Mouse (Mus musculus) MEL-GATA-1-ER (cell line): ENCODE data around the gene Wdr48.
A peak's percentile ranks its signal among the peaks of the same experiment; 100 is the strongest.

Source experiments
- DNase-seq: peaks from one replicate; pipeline ENCODE4 v3.0.0-alpha.2; 2012; ENCODE audit warnings: low read depth; ENCODE audit errors: extremely low read depth

Wdr48 gene

GRCm38 (mm10) chr9:119894339-119895009 is at the start of gene Wdr48:
Gene Wdr48, plus strand, starts transcription at chr9:119894878.
- DNase-seq: peak; percentile 96

DNA sequence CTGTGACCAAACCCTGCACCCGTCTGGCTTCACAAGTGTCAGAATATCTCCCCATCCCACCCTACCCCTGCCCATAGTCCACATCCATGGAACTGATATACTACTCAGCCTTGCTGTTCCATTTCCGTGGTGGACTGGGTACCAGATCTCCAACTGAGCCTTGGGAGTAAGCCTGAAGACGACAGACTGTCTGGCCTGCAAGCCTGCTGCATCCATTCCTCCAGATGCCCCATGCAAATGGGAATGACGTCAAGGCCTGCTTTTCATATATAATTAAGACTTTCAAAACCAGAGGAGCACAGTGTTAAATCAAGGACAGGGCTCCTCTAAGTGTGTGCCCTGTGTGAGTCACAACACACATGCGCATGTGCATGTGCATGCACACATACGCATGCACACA is 47.5 kb upstream of the Wdr48 start:
- no peak for DNase-seq

DNA sequence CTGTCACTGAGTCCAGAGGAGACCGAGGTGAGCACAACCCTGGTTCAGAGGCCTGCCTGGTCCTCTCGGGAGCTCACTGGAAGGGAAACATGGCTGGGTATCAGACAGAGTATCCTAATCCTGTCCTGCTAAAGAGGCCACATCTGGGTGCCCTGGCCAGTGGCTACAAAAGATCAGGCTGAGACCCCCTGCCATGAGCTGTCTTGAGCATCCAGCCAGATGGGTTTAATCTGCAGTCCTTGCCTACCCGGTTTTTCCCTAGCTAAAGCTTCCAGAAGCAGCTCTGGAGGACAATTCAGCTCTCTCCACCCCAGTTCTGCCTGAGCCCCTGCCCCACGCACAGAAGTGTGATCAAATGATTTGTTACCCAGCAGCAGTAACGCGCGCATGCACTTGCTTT is 46.0 kb upstream of the Wdr48 start:
- DNase-seq: no peak

DNA sequence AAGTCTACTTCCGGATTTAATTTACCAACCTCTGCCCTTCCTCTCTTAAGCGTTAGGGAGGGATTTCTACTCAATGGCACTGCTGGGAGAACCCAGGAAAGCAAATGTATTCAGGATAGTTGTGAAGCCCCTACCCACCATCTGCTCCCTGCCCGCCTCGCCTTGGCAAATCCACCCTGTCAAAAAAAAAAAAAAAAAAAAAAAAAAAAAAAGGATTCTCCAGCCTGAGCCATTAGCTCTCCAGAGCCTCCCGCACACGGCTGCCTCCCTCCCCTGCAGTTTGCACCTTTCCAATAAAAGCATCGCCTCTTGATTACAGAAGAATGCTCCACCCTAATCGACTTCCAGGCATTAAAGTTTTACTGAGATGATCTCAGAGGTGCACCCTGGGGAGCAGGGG is 45.5 kb upstream of the Wdr48 start:
- DNase-seq: no peak

GRCm38 (mm10) chr9:119852347-119853030 is 42.2 kb upstream of the Wdr48 start:
- no peak for DNase-seq

- no peak for DNase-seq
Measured at GRCm38 (mm10) chr9:119853071-119853846, 41.4 kb upstream of the Wdr48 start.

- no peak for DNase-seq
Measured at GRCm38 (mm10) chr9:119854170-119854569, 40.5 kb upstream of the Wdr48 start.

DNA sequence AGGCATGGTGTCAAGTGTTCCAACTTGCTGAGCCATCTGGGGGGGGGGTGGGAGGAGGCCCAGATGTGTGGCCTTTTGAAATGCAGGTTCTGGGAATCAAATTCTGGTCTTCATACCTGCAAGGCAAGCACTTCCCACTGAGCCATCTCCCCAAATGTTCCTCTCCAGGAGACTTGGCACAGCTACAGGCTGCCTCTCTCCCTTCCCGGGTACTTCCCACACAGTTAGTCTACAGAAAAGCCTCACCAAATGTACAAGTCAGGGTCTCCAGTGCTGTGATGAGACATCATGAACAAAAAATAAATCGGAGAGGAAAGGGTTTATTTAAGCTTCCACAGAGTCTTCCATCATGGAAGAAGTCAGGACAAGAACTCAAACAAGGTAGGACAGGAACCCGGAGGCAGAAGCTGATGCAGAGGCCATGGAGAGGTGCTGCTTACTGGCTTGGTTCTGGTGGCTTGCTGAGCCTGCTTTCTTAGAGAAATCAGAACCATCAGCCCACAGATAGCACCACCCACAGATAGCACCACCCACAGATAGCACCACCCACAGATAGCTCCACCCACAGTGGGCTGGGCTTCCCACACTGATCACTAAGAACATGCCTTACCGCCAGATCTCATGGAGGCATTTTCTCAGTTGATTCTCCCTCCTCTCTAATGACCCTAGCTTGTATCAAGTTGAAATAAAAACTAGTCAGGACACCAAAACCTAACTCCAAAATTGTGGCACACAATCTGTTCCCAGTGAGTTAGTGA is 7.4 kb upstream of the Wdr48 start:
- DNase-seq: no peak

- DNase-seq: no peak
Measured at GRCm38 (mm10) chr9:119888843-119889246, 5.8 kb upstream of the Wdr48 start.

- DNase-seq: no peak
Measured at GRCm38 (mm10) chr9:119889446-119889845, 5.2 kb upstream of the Wdr48 start.

- peak; percentile 10 for DNase-seq
Measured at GRCm38 (mm10) chr9:119890692-119891091, 4.0 kb upstream of the Wdr48 start.

DNA sequence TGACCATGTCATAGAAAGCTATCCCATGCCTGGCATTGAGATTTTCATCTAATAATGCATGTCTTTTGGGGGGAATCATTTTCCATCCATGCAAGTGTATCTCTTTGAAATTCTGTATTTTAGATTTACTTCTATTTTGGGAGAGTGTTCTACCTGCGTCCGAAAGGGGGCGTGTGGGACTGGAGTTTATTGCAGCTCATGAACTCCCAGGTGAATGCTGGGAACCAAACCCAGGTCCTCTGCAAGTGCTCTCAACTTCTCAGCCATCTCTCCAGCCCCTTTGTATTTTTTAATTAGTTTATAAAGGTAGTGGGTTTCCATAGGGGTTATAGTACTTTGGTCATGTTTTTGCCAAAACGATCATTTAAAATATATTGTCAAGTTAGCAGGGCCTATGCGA is 797 bp upstream of the Wdr48 start:
- no peak for DNase-seq

DNA sequence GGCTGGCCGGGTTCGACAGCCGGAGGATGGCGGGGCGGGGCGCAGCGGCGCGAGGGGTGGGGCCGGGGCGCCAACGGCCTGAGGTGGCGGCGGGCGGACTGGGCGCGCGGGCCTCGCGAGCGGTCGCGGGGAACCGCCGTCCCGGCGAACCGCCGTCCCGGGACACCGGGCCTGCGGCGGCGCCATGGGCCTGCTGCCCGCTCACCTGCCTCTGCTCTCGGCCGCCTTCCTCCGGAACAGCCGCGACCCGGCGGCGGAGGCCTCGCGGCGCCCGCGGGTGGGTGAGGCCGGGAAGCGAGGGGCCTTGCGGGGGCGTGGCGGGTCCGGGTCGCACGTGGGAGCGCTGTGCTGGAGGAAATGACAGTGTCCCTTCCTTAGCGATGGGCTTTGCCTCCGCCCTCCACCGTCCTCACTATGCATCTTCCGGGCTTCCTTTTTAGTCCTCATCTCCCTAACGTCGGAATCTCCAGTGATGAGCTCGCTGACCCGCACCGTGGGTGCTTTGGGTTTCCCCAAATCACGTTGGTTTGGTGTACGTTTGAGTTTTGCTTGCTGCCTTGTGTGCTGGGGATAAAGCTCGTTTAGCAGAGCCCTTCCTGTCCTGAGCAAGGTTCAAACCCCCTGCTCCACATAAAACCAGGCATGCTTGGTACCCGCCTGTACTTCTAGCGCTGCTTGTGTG is 503 bp downstream of the Wdr48 start:
- peak; percentile 20 for DNase-seq

DNA sequence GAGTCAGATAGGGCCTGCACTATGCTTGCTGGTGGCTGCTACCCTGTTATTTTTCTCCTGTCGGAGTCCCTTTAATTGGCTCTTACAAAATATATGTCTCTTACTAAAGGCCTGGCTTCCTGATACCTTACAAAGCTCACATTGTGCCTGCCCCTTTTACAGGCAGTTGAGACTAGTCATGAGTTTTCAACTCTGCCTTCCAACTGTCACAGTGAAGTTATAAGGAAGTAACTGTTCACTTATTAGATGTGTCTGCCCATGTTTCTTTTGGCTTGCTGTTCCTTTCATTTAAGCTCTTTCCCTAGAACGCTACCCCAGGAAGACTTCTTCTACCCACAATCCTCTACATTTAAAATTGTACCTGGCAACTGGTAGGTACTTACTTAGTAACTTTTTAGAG is 4.8 kb downstream of the Wdr48 start:
- no peak for DNase-seq

DNA sequence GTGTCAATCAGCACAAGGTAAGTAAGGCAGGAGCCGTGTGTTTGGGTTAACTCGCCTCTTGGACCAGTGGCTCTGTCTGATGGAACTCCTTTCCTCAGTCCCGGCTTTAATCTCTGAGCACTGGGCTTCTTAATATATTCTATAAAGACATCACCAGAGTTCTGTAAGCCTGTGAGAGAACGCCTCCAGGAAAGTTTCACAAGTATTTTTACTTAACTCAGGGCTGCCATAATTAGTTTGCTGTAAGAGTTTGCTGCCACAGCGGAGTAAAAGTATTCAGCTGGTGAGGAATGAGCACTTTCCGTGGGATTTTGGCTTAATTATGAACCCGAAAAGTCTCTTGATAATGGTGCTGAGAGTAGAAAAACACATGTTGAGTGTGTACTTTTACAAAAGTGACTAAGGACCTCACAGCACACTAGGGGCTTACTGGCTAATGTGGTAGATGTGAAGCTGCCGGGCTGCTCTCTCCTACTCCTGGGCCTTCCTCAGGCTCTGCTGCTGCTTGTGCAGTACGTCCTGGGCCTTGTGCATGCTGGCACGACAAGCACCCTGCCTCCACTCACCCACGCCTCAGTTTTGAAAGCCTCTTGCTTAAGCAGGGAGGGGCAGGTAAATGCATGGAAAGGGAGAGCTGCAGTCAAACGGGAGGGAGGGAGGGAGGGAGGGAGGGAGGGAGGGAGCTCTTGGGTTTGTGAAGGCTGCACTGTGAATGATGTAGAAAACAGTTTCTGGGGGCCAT is 7.9 kb downstream of the Wdr48 start:
- no peak for DNase-seq

- DNase-seq: no peak
Measured at GRCm38 (mm10) chr9:119908708-119909107, 14.0 kb downstream of the Wdr48 start.

DNA sequence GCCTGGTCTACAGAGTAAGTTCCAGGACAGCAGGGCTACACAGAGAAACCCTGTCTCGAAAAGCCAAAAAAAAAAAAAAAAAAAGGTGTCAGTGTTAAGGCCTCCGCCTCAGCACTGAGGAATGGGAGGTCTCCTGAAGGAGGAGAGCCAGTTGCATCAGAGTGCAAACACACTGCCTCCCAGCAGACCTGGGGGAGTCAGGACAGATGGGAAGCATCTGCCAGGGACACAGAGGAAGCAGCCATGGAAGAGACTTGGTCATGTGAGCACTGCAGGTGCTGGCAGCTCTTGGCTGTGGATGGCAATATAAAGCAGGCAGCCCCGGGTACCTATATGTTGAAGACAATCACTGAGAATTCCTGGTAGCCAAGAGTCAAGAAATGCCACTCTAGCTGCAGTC is 15.3 kb downstream of the Wdr48 start:
- DNase-seq: no peak

- no peak for DNase-seq
Measured at GRCm38 (mm10) chr9:119913087-119913838, 18.6 kb downstream of the Wdr48 start.

DNA sequence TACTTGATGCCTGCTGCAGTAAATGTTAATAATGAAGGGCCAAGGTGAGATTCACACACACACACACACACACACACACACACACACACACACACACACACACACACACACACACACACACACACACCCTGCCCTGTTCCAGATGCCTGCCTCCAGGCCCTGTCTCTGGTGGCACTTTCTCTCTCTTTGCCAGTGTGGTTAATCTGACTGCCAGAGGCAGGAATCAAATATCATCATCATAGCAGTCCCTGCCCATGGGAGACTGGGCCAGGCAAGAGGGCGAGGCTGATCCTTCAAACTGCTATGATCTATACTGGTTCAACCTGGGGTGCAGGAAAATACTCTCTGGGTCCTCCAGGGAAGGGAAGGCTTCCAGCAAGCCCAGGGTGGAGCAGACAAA is 25.2 kb downstream of the Wdr48 start:
- no peak for DNase-seq

GRCm38 (mm10) chr9:119923462-119923861 is 28.8 kb downstream of the Wdr48 start:
- no peak for DNase-seq
